Mouse (Mus musculus) olfactory bulb, adult 2 months (tissue): ENCODE results near the gene P2rx6. TPM values are rescaled to one million over a fixed set of nuclear protein-coding genes. Genes with fewer than 3 reads are reported as not detected.
"Not testable (repeated sequence)": the region's sequence is repeated elsewhere in the genome, so short reads cannot be mapped to it uniquely, and the experiment has no call there.

Source experiments
- H3K27ac ChIP-seq: fragments of 200-500 bp; 2 replicates; pipeline ENCODE4 v1.5.1; 2012; ENCODE audit warnings: low read depth, low read length; ENCODE audit not compliant: insufficient read depth
- H3K4me1 ChIP-seq: fragments of 200-500 bp; 2 replicates; pipeline ENCODE4 v1.6.1; 2012; ENCODE audit warnings: low read length; ENCODE audit not compliant: control insufficient read depth, insufficient read depth
- H3K4me3 ChIP-seq: fragments of 200-500 bp; 2 replicates; pipeline ENCODE4 v1.5.1; 2012; ENCODE audit warnings: mild to moderate bottlenecking, low read depth, low read length, moderate library complexity; ENCODE audit not compliant: insufficient read depth
- CTCF ChIP-seq: fragments of 200-500 bp; IDR thresholded peaks from 2 replicates; pipeline ENCODE4 v1.5.1; 2012; ENCODE audit warnings: low read depth, mild to moderate bottlenecking, low read length, moderate library complexity; ENCODE audit not compliant: insufficient read depth
- POLR2A ChIP-seq: fragments of 200-500 bp; IDR thresholded peaks from 2 replicates; pipeline ENCODE4 v1.6.1; 2012; ENCODE audit warnings: mild to moderate bottlenecking, low read depth, low read length, moderate library complexity; ENCODE audit not compliant: insufficient read depth
- WGBS: fragments of 180-500 bp; shearing (Covaris S2); methylation state at CpG from one replicate; pipeline ENCODE4 v1.1.7; 2018; 5-methylcytosine and 5-hydroxymethylcytosine counted together
- polyA plus RNA-seq: library from polyadenylated mRNA; stranded (reverse); fragments of >200 nt; gene quantifications from 2 replicates; pipeline ENCODE4 v1.2.4, GENCODE M21; 2012; ENCODE audit warnings: low replicate concordance; ENCODE audit not compliant: missing spikeins, insufficient read depth, insufficient read length

P2rx6 gene
- polyA plus RNA-seq, 1 experiment, result not detected

- H3K4me3 ChIP-seq, result peak overlapping the region; percentile 55
- TF ChIP-seq POLR2A, result peak; percentile 27; the same call in 1 of the 2 replicates
- TF ChIP-seq CTCF, result no peak
- 11% methylated on average over 45 of the region's 45 CpGs for WGBS
- peaks cover 36% of the 10 kb centered on the region for H3K4me1 ChIP-seq
- no peak overlapping the region for H3K27ac ChIP-seq
Observed at GRCm38 (mm10) chr16:17575870-17576824, 14.5 kb downstream of the P2rx6 start.

DNA sequence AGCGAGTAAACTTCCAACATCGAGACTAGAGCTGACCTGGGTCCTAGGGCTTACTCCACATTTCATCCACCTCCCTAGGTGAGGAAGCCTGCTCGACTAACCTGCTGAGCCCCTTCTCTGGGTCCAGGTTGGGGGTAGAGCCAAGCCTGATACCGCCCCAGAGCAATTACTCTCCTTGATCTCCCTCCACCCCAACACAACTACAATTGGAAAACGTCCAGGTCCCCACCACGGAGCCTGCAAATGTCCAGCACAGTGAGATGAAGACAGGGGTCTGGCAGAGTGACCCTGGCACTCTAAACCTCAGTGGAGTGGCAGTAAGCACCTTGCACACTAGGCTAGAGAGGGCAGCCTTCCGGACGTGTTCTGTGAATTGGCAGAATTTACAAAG is 15.1 kb downstream of the P2rx6 start:
- H3K4me3 ChIP-seq, result peak overlapping the region; percentile 55
- peaks cover 36% of the 10 kb centered on the region for H3K4me1 ChIP-seq
- TF ChIP-seq POLR2A, result no peak
- no peak for TF ChIP-seq CTCF
- WGBS, result 8% methylated on average over 8 of the region's 8 CpGs
- no peak overlapping the region for H3K27ac ChIP-seq

- no peak within 1 kb of the TSS for H3K4me3 ChIP-seq
- H3K27ac ChIP-seq, result no peak within 1 kb of the TSS
- WGBS, result 19% methylated on average over 8 of the region's 8 CpGs
- TF ChIP-seq CTCF (0 out of 2 replicates have a peak, but pooled peaks have one; percentile 25), POLR2A (no peak)
- H3K4me1 ChIP-seq, result no peaks in the 10 kb centered on the region
Observed at GRCm38 (mm10) chr16:17583064-17583463, 21.4 kb downstream of the P2rx6 start, which contains the start of gene Slc7a4. TSS of gene Slc7a4 (minus strand) at chr16:17583214.

DNA sequence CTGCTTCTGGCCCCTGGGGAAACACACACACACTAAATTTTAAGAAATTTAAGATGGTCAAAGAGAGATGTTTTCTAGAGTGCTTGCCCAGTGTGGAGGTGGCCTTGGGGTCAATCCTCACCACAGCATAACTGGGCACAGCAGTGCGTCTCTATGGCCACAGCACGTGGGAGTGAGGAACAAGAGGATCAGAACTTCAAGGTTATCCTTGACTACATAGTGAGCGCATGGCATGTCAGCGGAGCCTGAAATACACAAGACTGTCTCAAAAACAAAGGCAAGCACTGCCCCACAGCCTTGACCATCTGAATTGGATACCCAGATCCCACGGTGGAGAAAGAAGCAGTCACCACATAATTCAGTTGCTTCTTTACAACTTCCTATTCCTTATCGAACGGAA is 22.9 kb downstream of the P2rx6 start:
- 87% methylated on average over 7 of the region's 7 CpGs for WGBS
- H3K4me1 ChIP-seq, result no peaks in the 10 kb centered on the region
- TF ChIP-seq POLR2A (no peak), CTCF (no peak)
- H3K4me3 ChIP-seq, result no peak overlapping the region
- no peak overlapping the region for H3K27ac ChIP-seq

DNA sequence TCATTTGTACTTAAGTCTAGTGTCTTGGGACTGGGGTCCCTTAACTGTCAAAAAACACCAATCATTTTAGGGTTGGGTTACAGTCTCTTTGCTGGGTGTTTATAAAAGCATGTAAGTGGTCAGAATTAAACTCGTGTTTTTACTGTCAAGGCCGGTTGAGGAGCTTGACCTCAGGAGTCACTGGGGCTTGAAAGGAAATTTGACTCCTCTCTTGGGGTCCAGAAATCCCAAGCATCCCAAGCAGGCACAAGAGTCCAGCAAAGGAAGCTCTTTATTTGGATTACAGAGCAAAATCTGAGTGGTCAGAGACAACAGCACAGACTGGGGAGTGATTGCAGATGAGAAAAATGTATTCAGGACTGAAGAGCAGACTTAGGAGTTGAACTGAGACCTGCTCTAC is 29.0 kb downstream of the P2rx6 start:
- H3K4me1 ChIP-seq, result no peaks in the 10 kb centered on the region
- H3K27ac ChIP-seq, result no peak overlapping the region
- no peak overlapping the region for H3K4me3 ChIP-seq
- 55% methylated on average over 2 of the region's 2 CpGs for WGBS
- no peak for TF ChIP-seq CTCF
- TF ChIP-seq POLR2A, result no peak

DNA sequence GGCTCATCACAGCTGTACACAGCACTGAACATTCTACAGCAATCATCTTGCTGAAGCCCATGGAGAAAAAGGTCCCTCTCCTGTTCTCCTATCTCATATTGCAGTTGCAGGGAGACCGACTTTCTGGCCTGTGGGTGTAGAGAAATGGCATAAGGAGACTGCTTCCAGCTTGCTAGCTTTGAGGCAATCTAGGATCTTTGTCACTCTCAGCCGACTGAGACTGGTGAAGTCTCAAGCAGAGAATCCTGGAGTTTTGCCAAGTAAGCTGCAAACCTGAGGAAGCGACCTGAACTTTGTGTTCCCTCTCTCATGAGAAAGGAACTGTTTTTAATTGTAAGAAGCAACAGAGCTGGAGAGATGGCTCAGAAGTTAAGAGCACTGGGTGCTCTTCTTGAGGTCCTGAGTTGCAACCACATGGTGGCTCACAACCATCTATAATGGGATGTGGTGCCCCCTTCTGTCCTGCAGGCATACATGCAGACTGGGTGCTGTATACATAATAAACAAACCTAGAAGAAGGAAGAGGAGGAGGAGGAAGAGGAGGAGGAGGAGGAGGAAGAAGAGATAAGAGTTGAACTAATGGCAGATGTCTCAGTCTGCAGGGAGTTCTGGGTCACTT is 39.4 kb downstream of the P2rx6 start:
- no peak overlapping the region for H3K4me3 ChIP-seq
- WGBS, result 62% methylated on average over 3 of the region's 3 CpGs
- TF ChIP-seq CTCF (no peak), POLR2A (no peak)
- H3K4me1 ChIP-seq, result no peaks in the 10 kb centered on the region
- no peak overlapping the region for H3K27ac ChIP-seq

DNA sequence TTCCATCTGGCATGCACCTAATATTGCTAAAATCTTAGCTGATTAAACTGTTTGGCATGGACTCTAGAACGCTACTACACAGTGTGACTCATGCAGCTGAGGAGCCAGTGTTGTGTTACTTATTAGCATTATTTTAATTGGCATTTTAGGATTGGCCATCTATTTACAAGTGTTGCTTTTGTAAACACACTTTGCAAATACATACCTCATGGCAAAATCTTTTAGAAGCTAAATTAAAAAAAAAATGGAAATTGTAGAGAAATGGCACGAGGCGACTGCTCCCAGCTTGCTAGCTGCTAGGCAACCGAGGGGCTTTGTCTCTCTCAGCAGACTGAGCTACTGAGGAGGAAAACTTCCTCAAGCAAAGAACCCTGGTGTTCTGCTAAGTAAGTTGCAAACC is 43.3 kb downstream of the P2rx6 start:
- no peaks in the 10 kb centered on the region for H3K4me1 ChIP-seq
- no peak overlapping the region for H3K4me3 ChIP-seq
- 18% methylated on average over 4 of the region's 4 CpGs for WGBS
- no peak overlapping the region for H3K27ac ChIP-seq
- no peak for TF ChIP-seq POLR2A
- no peak for TF ChIP-seq CTCF

DNA sequence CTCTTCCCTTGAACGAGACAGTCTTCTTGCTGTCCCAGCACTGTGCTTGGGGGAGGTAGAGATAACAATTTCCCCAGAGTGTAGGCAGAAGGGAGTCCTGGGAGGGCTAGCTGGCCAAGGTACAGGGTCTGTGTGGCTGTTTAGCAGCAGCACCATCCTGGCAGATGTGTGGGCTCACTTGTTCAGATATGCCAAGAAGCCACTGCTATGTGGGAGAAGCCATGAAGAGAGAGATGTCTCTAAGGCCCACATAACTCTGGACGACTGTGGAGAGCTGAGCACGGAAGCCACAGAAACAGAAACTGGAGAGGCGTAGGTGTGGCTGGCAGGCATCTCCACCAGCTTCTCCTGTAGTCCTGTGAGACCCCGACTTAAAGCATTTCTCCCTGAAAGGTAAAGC is 44.0 kb downstream of the P2rx6 start:
- Histone ChIP-seq H3K4me3 (no peak overlapping the region), H3K27ac (no peak overlapping the region), H3K4me1 (no peaks in the 10 kb centered on the region)
- WGBS, result 65% methylated on average over 5 of the region's 5 CpGs
- TF ChIP-seq CTCF (no peak), POLR2A (no peak)

GRCm38 (mm10) chr16:17611383-17611782 is 49.7 kb downstream of the P2rx6 start:
- H3K4me3 ChIP-seq, result no peak overlapping the region
- 50% methylated on average over 4 of the region's 4 CpGs for WGBS
- TF ChIP-seq CTCF (no peak), POLR2A (no peak)
- no peak overlapping the region for H3K27ac ChIP-seq
- H3K4me1 ChIP-seq, result no peaks in the 10 kb centered on the region

DNA sequence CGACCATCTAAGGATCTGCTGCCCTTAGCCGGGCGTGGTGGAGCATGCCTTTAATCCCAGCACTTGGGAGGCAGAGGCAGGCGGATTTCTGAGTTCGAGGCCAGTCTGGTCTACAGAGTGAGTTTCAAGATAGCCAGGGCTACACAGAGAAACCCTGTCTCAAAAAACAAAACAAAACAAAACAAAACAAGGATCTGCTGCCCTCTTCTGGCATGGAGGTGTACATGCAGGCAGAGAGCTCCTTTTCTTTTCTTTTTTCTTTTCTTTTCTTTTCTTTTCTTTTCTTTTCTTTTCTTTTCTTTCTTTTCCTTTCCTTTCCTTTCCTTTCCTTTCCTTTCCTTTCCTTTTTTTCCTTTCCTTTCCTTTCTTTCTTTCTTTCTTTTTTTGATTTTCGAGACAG is 53.1 kb downstream of the P2rx6 start:
- not testable (repeated sequence) for H3K4me1 ChIP-seq, H3K4me3 ChIP-seq, H3K27ac ChIP-seq
- WGBS, result 88% methylated on average over 6 of the region's 6 CpGs
